Mouse (Mus musculus) layer of hippocampus, adult 9-11 months (tissue): ENCODE data around the gene Tmeff2.

Experiments
- DNase-seq: peaks from one replicate; pipeline ENCODE4 v3.0.0; 2022

The Tmeff2 gene

DNA sequence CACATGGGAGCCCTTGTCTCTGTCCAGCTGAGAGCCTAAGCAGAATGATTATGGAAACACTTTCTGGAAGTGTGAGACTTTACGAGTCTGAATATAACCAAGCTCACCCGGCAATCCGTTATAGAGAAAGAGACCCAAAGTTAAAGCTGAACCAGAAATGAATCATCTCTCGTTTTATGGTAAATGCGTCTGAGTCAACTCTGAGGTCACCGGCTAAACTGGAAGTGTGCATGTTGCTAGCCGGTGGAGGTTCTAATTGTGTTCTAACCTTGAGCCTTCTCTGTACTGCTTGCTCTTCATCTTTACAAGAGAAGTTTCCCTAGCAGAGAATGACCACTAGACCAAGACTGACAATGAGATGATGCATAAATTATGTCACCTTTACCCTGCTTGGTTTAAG, 316.8 kb downstream of the Tmeff2 start:
- no peak for DNase-seq

GRCm38 (mm10) chr1:51225156-51225555, 324.7 kb downstream of the Tmeff2 start:
- no peak for DNase-seq
